Mouse (Mus musculus): ENCODE data around the gene Ppm1m.

Gene Ppm1m

GRCm38 (mm10) chr9:106156921-106157622 is 42.5 kb downstream of the Ppm1m start:
- DNase-seq: no peak

GRCm38 (mm10) chr9:106156419-106156818 is 43.1 kb downstream of the Ppm1m start:
- DNase-seq: no peak

DNA sequence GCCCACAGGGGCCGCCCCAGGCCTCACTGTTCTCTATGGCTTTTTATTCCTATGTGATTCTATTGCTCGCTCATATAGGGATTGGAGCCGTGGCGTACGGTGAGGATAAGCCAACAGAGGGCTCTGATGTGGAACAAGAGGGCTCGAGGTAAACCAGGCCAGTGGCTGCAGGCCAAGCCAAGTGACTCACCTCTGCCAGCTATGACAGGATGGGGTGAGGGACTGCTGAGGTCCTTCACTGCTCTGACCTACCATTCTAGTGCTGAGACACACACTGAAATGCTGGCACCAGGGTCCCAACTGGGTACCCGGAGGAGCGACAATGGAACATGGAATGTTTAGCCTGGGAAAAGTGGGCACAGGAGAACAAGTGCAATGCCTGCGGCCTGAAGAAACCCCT is 45.4 kb downstream of the Ppm1m start:
- no peak for DNase-seq

GRCm38 (mm10) chr9:106149399-106149754 is 50.2 kb downstream of the Ppm1m start:
- DNase-seq: no peak

DNA sequence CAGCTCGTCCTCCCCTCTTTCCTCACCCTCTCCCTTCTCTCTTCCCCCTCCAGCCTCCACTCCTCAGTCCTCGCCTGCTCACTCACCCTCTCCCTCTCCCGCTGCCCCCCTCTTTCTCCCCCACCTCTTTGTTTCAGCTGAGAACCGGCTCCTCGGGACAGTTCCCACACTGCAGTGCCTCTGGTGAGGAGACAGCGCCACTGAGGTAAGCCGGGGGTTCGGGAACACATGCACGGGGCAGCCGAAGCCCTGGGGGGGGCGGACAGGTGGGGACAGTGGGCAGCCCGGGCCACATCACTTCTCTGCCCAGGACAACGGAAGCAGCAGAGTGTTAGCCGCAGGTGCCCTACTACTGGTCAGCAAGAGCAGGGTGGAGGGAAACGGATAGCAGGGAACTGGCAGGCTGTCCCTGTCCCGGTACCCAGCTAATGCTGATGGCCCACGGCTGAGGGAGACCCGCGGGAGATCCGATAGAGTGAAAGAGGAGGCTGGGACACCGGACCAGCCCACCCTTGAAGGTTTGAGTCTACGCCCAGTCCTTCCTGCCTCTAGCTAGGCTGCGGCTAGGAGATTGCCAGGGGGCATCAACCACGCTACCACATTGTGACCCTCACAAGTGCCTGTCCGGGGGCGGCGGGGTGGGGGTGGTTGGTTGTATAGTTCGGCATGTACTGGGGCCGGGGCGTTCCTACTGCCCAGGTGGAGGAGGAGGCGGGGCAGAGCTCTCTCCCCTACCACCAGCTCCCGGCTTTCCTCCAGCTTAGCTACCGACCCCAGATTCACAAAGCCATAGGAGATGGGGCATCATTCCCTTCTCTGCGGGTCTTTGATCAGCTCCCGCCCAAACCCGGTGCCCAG is 50.8 kb downstream of the Ppm1m start:
- no peak for DNase-seq

DNA sequence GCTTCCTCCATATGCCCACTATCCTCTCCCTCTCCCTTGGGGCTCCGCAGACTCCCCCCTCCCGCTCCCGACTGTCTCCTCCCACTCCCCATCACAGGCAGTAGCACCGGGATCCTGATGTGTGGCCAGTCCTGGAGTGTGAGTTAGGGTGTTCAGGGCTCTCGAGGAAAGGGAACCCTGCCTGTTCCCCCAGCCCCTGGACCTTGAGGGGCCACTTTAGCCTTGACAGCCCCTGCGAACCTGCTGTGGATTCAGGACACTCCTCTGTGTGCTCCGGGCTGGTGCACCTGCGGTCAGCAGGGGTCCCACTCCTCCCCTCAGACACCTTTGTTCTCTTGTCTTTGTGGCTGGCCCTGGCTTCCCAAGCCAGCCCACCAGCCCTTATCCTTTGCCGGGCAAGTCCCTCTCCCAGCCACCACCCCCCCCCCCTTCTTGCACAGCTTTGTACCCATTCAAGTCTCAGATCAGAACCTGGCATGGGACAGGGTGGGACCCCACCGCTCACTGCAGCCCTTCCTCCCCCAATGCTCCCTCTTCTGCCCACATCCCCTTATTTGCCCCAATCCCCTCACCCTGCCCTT is 51.6 kb downstream of the Ppm1m start:
- DNase-seq: no peak

- DNase-seq: no peak
Observed at GRCm38 (mm10) chr9:106147281-106147680, 52.3 kb downstream of the Ppm1m start.

DNA sequence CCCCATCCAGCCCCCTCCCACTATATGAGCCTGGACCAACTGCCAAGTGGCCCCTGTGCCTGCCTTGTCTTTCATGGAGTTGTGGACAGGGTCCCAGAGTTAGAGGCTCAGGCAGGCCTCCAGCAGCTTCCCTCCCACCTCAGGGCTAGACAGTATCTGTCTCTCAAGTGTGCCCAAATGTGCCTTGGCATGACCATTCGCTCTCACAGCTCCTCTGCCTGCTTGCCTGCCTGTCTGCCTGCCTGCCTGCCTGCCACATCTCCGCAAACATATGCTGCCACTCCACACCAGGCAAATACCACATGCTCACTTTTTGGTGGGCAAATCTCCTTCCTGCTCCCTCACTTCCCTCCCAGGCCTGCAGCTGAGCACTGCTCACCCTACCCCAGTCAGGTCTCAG is 54.0 kb downstream of the Ppm1m start:
- no peak for DNase-seq
